Mouse (Mus musculus) frontal cortex, postnatal 10 days (tissue): ENCODE data around the gene Rps9.
"Not testable (repeated sequence)": the region's sequence is repeated elsewhere in the genome, so short reads cannot be mapped to it uniquely, and the experiment has no call there.

ENCODE experiments used
- DNase-seq, 2 experiments: peaks; one replicate each; pipeline ENCODE4 v3.0.0; 2022; ENCODE audit warnings: low spot score in 2 of 2, mixed read lengths in 1 of 2

Gene Rps9

GRCm38 (mm10) chr7:3694949-3695305 is 8.9 kb upstream of the Rps9 start:
- not testable (repeated sequence) for DNase-seq

GRCm38 (mm10) chr7:3698471-3698870 is 5.3 kb upstream of the Rps9 start:
- no peak for DNase-seq

- DNase-seq, result no peak
Observed at GRCm38 (mm10) chr7:3703148-3703878, 480 bp upstream of the Rps9 start.

GRCm38 (mm10) chr7:3704475-3704874 is 682 bp downstream of the Rps9 start:
- no peak for DNase-seq

GRCm38 (mm10) chr7:3705461-3705860 is 1.7 kb downstream of the Rps9 start:
- DNase-seq, result not testable (repeated sequence)

GRCm38 (mm10) chr7:3705911-3706310 is 2.1 kb downstream of the Rps9 start:
- no peak for DNase-seq

GRCm38 (mm10) chr7:3706343-3706934 is 2.6 kb downstream of the Rps9 start:
- no peak for DNase-seq

GRCm38 (mm10) chr7:3707027-3707426 is 3.2 kb downstream of the Rps9 start:
- no peak for DNase-seq

- DNase-seq, result no peak
Observed at GRCm38 (mm10) chr7:3707568-3708413, 4.0 kb downstream of the Rps9 start.

GRCm38 (mm10) chr7:3708447-3708980 is 4.7 kb downstream of the Rps9 start:
- not testable (repeated sequence) for DNase-seq

- DNase-seq, result no peak
Observed at GRCm38 (mm10) chr7:3709000-3709399, 5.2 kb downstream of the Rps9 start.

- no peak for DNase-seq
Observed at GRCm38 (mm10) chr7:3712264-3712942, 8.6 kb downstream of the Rps9 start.

- DNase-seq, result no peak
Observed at GRCm38 (mm10) chr7:3715249-3715648, 11.5 kb downstream of the Rps9 start.

GRCm38 (mm10) chr7:3720268-3720667 is 16.5 kb downstream of the Rps9 start, which contains the start of gene Pirb:
TSS of gene Pirb (minus strand) at chr7:3720391.
- DNase-seq, result not testable (repeated sequence)

GRCm38 (mm10) chr7:3725459-3725858 is 21.7 kb downstream of the Rps9 start:
- DNase-seq, result not testable (repeated sequence)

- DNase-seq, result not testable (repeated sequence)
Observed at GRCm38 (mm10) chr7:3732675-3733074, 28.9 kb downstream of the Rps9 start.
